Mouse (Mus musculus): ENCODE measurements around the gene Sorcs2.
"Not testable (repeated sequence)": the region's sequence is repeated elsewhere in the genome, so short reads cannot be mapped to it uniquely, and the experiment has no call there.

Gene Sorcs2

GRCm38 (mm10) chr5:36391751-36392150 lies 6.2 kb downstream of the Sorcs2 start:
- no peak for DNase-seq (ENCODE audit: low spot score in 2 of 2)

DNA sequence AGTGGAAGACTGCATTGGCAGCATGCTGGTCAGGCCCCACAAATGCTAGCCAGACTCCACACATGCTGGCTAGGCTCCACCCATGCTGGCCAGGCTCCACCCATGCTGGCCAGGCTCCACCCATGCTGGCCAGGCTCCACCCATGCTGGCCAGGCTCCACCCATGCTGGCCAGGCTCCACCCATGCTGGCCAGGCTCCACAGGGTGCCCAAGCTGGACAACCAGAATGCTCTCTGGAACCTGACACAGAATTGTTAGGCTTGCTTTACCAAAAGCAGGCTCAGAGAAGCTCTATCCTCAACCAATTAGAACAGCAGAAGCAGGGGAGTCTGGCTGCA lies 7.4 kb downstream of the Sorcs2 start:
- not testable (repeated sequence) for DNase-seq (ENCODE audit: low spot score in 2 of 2)

DNA sequence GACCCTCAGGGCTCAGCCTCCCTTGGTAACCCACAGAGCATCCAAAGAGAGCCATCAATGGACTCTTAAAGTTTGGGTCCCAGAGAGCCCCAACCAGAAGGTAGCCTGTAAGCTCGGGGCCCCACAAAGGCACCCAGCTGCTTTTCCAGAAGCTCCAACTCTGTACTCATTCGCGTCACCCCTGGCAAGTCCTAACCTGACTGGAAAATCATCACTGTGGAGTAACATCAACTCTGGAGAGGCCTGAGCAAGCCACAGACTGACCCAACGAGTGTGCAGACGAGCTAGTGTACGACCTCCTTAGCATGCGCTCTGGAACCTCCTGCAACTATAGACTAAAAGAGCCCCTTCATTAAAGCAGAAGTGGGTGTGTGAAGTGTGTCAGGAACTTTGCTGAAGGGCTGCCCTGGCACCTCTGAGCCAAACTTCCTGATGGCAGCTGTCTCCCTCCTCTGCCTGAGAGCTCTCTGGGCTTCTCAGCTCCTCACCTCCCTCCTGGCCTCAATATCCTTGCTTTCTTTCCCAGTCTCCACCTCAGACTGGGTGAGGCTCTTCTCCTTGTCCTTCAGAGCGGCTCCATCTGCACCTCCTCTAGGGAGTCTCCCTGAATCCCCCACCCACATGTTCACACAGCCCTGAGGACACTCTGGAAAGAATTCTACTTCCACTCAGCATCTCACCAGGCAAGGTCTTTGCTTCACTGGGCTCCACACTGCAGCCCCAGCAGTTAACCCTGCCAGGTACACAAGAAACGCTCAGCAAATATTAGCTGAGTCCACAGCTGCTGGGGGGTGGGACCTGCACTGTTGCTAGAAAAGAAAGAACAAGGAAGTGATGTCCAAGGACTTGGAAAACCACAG lies 8.0 kb downstream of the Sorcs2 start:
- no peak for DNase-seq (ENCODE audit: low spot score in 2 of 2)

- no peak for DNase-seq (ENCODE audit: low spot score in 2 of 2)
Measured at GRCm38 (mm10) chr5:36385062-36385461, 12.9 kb downstream of the Sorcs2 start.

DNA sequence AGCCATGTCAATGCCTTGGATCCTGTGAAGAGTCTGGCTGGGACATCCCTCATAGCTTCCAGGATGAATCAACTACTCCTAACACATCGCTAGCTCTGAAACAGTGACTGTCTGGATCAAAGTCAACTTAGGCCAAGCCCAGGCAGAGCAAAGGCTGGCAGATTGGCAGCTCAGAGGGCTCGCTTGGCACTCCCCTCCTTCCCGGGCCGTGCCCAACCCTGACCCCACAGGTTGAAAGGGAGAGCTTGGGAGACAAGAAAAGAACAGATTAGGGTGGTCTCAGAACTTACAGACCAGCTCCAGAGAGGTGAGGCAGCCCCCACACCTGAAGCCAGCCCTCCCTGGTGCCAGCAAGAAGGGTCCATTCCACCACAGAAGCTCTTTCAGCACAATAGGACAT lies 14.5 kb downstream of the Sorcs2 start:
- DNase-seq (ENCODE audit: low spot score in 2 of 2): no peak

DNA sequence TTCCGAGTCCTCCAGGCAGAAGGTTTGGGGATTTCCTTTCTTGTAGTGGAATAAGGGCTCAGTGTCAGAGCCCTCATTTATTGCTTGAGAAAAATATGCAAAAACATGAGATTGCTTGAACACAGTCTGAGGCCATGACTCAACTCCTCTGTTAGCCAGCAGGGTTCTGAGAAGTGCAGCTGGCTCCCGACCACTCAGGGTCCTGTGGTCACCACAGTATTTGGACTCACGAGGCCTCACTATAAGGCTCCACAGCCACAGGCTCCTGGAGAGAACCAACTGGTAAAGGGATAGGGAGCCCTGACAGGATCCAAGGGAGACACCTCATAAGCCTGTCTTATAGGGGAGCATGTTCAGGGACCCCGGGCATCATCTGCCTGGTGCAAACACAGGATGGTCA lies 15.2 kb downstream of the Sorcs2 start:
- DNase-seq (ENCODE audit: low spot score in 2 of 2): no peak

- DNase-seq (ENCODE audit: low spot score in 2 of 2): no peak
Measured at GRCm38 (mm10) chr5:36382134-36382693, 15.7 kb downstream of the Sorcs2 start.

GRCm38 (mm10) chr5:36379938-36380511 lies 17.9 kb downstream of the Sorcs2 start:
- DNase-seq (ENCODE audit: low spot score in 2 of 2): peak in 1 of 2 experiments; percentile 54

- no peak for DNase-seq (ENCODE audit: low spot score in 2 of 2)
Measured at GRCm38 (mm10) chr5:36378370-36378738, 19.6 kb downstream of the Sorcs2 start.

DNA sequence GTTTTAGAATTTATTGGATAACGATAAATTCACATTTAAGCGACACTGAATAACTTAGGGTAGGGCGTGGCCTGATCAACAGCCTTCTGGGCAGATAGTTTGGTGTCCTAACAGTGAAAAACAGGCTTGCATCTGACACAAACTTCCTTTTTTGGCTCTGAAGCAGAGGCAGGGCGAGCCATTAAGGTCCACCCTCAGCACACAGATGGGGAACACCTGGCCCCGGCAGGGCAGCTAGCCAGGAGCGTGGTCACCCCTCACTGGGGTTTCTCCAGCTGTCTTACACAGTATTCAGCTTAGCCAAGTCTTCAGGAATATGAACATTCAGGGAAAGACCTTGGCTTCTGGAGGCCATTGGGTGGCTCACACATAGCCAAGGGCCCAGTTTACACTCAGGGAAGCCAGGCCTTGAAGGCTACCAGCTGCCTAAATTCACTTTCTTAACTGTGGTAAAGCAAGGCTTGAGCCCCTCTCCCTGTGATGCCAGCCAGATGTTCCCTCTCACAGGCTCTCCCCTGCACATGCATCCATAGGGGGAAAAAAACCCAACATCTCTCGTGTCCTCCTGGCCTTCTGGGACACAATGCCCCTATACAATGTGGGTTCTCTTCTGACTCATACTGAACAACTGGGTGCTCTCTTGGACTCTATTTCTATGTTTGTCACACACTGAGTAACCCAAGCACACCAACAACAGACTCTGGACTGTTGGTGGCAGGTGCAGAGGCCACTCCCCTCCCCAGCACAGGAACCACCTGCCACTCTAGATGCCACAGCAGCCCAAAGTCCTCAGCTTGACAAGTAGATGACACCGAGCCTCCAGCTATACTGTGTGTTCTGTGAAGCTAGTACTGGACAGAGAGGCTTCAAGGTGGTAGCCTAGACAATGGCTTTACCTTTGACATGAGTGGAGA lies 20.2 kb downstream of the Sorcs2 start:
- DNase-seq (ENCODE audit: low spot score in 2 of 2): no peak

- DNase-seq (ENCODE audit: low spot score in 2 of 2): no peak
Measured at GRCm38 (mm10) chr5:36375886-36376285, 22.1 kb downstream of the Sorcs2 start.

DNA sequence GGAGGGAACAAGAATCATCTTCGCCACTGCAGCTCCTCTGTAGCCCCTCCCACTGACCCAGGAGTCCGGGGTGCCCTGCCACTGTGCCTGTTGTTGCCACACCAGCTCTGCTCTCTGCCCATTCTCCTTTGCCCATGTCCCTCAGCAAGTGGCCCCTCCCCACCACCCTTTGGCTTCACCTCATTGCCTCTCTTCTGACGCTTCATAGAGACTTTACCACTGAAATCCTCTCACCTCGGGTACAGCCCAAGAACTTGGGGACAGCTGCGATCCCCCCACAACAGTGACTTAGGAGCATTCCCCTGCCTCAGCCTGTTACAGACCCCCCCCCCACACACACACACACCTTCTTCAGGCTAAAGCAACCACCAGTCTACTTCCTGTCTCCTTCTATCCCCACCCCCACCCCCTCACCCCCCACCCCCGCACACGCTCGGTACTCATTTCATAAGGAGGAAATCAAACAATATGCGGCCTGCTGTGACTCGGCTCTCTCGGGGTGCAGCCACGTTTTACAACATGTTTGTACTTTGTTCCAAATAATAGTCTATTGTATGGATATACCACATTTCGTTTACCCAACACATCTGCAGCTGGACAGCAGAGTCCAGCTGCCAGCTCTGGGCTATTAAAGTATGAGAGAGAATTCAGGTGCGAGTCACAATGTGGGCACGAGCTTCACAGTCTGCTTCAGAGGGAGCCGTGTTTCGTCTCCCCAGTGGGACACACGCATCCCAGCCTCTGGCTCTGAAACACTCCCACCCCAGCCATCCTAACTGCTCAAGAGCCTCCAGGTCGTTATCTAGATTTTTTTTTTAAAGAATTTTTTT lies 23.5 kb downstream of the Sorcs2 start:
- DNase-seq (ENCODE audit: low spot score in 2 of 2): no peak

GRCm38 (mm10) chr5:36373246-36373891 lies 24.6 kb downstream of the Sorcs2 start:
- no peak for DNase-seq (ENCODE audit: low spot score in 2 of 2)

GRCm38 (mm10) chr5:36371731-36372130 lies 26.2 kb downstream of the Sorcs2 start:
- DNase-seq (ENCODE audit: low spot score in 2 of 2): no peak

GRCm38 (mm10) chr5:36369261-36369684 lies 28.7 kb downstream of the Sorcs2 start:
- peak in 1 of 2 experiments; percentile 11 for DNase-seq (ENCODE audit: low spot score in 2 of 2)

GRCm38 (mm10) chr5:36368511-36369135 lies 29.3 kb downstream of the Sorcs2 start:
- DNase-seq (ENCODE audit: low spot score in 2 of 2): no peak

DNA sequence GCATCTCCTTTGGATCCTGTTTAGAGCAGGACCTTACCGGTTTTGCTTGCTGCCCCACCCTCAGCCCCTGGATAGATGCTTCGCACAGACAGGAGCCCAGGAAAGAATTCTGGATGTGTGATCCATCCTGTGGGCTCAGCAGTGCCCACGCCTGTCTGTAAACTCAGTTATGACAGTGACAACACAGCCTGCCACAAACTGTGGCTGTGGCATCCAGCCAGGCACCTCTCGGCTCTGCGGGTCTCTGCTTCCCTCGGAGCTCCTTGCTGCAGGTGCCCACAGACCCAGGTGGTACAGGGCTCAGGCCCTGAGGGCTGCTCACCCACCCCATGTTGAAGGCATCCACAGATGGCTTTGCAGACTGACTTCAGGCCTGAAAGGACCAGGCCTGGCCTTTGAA lies 30.0 kb downstream of the Sorcs2 start:
- peak; percentile 37 to 38 for DNase-seq (ENCODE audit: low spot score in 2 of 2)

DNA sequence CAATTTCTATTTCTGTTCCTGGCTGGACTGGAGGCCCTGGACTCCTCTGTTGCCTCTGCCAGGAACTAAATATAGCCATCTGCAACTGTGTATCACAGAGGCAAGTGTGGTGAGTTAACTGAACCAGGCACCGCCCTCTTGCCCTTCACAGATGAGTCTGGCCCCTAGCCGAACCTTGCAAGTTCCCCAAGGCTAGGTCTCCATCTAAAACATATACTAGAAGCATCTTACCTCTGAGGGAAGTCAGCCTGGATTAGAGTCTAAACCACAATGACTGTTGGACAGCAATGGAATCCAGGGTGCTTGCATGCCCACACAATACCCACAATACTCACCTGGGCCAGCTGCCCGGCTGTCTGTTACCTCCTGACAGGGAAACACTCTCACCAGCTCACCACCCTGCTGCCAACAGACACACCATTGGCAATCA lies 30.7 kb downstream of the Sorcs2 start:
- peak in 1 of 2 experiments; percentile 24 for DNase-seq (ENCODE audit: low spot score in 2 of 2)

DNA sequence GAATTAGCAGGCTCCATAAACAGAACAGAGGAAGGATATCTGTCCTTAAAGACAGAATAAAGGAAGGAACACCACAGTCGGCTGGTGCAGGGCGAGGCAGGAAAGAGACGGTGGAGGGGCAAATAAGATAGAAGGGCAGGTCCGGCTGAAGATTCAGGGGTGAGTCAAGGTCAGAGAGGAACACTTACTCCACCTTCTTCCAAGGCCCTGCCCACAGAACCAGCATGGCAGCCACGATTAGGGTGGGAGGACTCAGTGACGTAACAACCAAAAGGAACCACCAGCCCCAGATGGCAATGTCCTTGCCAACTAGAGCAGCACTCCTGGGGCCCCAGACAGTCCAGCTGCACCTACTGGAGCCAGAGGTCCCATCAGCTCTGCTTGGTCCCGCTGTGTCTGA lies 36.2 kb downstream of the Sorcs2 start:
- no peak for DNase-seq (ENCODE audit: low spot score in 2 of 2)

- DNase-seq (ENCODE audit: low spot score in 2 of 2): no peak
Measured at GRCm38 (mm10) chr5:36360343-36360742, 37.6 kb downstream of the Sorcs2 start.
